Mouse (Mus musculus) spleen, postnatal 10 days (tissue): ENCODE measurements around the gene Gfy.
"Not testable (repeated sequence)": the region's sequence is repeated elsewhere in the genome, so short reads cannot be mapped to it uniquely, and the experiment has no call there.

Experiments used
- DNase-seq, 2 experiments: peaks; one replicate each; pipeline ENCODE4 v3.0.0; 2021 to 2022; ENCODE audit warnings: low spot score in 2 of 2

Gfy gene

DNA sequence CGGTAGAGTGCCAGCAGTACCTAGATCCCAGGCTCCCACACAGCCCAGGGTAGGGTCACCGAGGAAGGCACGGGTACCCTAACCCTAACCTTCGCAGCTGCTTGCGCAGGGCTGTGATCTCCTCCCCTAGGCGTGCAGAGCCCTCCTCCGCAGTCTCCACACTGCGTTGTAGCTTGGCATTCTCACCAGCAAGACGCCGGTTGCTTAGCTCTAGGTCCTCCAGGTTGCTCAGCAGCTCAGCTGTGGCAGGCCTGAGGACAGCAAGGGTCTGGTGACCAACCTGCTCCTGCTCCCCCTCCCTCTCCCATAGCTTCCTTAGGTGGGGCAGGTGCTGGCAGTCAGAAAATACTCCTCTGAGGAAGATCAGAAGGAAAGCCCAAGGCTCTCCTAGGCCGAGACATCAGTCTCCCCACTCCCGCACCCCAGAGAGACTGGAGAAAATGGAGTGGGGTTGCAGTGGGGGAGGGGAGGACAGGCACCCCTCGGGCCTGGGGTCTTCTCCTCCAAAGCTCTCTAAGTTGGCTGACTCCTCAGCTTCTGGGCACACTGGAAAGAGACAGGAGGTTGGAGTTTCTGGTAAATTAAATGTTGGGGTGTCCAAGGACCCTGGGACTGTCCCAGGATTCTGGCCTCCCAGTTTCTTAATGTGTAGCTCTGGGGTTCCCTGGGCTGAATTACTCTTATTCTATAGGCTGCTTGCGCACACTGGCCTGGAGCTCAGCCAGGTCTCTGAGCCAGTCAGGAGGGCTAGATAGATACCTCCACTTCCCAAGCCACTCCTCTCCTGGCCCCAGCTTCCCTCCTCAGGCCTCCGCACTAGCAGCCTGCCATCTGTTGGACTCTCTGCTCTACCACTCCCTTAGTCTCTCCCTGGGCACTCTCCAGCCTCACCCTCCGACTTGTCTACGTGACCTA is 14.8 kb upstream of the Gfy start:
- DNase-seq = no peak

GRCm38 (mm10) chr7:45193406-45193805 is 14.0 kb upstream of the Gfy start:
- DNase-seq = no peak

- DNase-seq = no peak
Observed at GRCm38 (mm10) chr7:45192585-45193310, 13.4 kb upstream of the Gfy start.

GRCm38 (mm10) chr7:45191803-45192363 is 12.5 kb upstream of the Gfy start:
- no peak for DNase-seq

DNA sequence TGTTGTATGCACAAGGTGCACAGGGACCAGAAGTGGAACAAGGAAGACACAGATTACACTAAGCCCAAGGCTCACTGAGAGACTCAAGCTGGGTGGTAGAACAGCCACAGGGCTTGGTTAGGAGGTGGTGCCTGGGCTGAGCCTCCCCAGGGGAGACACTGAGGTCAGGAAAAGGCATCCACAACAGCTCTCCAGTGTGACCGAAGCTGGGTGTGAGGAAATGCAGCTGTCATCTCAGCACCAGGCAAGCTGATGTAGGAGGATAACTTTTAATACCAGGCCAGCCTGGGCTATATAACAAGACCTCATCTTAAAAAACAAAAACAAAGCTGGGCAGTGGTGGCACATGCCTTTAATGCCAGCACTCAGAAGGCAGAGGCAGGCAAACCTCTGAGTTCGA is 11.8 kb upstream of the Gfy start:
- DNase-seq = no peak

- DNase-seq = no peak
Observed at GRCm38 (mm10) chr7:45190186-45190585, 10.8 kb upstream of the Gfy start.

- DNase-seq = no peak
Observed at GRCm38 (mm10) chr7:45189600-45189999, 10.2 kb upstream of the Gfy start.

DNA sequence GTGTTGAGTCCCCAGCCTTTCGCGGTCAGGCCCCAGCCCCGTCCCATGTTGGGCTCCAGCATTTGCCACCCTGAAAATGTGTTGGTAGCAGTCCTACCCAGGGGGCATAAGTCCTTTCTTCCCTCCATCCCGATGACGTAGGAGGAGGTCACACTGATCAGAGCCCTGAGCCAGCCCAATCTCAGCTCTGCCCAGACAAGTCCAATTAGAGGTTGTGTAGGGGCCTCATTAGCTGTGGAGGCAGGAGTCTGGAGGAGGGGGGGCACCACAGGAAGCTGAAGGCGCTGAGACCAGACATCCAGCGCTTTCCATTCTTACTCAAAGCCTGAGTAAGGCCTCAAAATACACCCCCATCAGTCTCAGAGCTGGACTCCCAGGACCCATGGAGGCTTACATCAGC is 6.6 kb upstream of the Gfy start:
- DNase-seq = no peak

DNA sequence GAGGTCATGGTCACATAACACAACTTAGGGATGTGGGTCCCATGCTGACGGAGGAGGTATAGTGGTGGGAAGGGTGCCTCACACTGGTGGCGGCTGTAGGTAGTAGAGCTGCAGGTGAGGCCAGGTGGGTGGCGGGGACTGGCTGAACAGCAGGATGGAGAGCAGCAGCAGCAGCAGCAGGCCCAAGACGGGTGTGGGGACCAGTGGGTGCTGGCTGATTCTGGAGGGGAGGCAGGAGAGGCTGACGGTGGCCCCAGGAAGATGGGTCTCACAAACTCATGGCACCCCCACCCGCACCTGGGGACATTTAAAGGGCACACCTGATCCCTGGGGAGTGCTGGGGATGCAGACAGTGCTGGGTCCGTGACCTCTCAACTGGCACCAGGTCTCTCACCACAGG is 4.3 kb upstream of the Gfy start:
- DNase-seq = no peak

DNA sequence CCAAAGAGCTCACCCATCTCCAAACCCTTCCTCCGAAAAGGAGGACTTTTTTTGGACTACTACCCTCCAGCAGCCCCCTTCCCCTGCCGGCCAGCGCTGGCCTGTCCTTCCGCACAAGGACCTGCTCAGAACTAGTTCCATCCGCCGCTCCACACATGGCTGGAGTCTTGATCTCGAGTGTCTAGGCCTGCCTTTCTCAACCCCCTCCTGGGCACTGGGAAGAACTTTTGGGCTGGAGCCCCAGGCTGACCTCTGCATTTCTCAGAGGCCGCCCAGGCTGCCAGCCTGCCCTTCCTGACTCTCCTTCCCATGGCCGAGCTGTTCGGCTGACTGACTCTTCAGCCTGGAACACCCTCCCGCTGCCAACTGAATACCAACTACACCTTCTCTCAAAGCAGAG is 3.2 kb upstream of the Gfy start:
- no peak for DNase-seq

DNA sequence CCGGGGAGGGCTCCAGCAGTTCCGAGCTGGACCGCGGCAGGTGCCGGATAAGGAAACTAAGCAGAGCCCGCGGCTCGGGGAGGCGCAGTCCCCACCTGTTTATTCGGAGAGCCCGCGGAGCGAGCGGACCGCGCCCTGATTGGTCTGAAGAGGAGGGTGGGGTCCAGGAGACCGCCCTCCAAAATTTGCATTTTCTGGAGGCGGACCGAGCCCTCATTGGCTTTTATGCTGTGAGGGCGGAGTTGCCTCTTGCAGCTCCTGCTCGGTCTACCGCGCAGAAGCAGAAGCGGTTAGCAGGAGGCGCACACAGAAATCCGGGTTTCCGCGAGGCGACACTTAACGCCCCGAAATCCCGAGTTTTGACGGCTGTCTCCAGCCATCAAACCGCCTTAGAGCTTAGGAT is 2.8 kb upstream of the Gfy start:
- peak; percentile 65 to 90 for DNase-seq

DNA sequence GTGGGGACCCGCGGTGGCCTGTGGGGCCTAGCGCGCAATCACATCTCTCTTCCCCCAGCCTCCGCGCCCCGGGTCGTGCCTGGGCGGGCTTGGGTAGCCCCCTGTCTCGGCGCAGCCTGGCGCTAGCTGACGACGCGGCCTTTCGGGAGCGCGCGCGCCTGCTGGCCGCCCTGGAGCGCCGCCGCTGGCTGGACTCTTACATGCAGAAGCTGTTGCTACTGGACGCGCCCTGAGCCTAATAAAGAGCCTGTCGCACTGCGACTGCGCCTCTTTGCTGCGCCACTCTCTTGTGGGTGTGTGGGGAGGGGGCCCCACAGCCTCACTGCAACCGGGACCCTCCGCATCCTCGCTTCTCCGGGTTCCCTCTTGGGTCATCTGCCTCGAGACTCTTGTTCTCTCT is 2.2 kb upstream of the Gfy start:
- DNase-seq = peak in 1 of 2 experiments; percentile 54

DNA sequence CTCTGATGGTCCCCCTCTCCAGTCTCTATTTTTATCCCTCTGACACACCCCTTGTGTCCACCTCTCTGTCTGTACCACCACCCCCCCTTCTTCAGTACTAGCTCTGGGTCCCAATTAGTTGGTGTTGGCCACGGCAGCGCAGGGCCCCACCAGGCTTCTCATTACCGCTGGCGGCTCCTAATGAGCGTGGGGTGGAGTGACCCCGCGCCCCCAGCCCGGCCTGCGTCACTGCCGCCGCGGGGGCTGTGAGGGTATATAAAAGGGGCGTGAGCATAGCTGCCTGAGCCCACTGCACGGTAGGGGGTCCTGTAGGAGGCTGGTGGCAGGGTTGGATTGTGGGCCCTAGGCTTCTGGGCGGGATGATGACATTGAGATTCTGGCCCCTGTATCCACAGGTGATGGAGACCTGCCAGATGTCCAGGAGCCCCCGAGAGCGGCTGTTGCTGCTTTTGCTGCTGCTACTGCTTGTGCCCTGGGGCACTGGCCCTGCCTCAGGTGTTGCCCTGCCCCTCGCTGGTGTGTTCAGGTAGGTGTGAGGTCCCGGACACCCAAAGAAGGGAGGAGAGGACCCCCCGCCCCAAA is 1.6 kb upstream of the Gfy start, which contains the start of gene Pth2:
Gene Pth2, plus strand, starts transcription at position 100 of the 582 bp plus-strand sequence.
- DNase-seq = no peak

GRCm38 (mm10) chr7:45178550-45178949 is 819 bp downstream of the Gfy start:
- DNase-seq = peak in 1 of 2 experiments; percentile 48

GRCm38 (mm10) chr7:45176356-45176755 is 3.0 kb downstream of the Gfy start:
- DNase-seq = no peak

- no peak for DNase-seq
Observed at GRCm38 (mm10) chr7:45175929-45176328, 3.4 kb downstream of the Gfy start.

- DNase-seq = no peak
Observed at GRCm38 (mm10) chr7:45175398-45175797, 4.0 kb downstream of the Gfy start.

DNA sequence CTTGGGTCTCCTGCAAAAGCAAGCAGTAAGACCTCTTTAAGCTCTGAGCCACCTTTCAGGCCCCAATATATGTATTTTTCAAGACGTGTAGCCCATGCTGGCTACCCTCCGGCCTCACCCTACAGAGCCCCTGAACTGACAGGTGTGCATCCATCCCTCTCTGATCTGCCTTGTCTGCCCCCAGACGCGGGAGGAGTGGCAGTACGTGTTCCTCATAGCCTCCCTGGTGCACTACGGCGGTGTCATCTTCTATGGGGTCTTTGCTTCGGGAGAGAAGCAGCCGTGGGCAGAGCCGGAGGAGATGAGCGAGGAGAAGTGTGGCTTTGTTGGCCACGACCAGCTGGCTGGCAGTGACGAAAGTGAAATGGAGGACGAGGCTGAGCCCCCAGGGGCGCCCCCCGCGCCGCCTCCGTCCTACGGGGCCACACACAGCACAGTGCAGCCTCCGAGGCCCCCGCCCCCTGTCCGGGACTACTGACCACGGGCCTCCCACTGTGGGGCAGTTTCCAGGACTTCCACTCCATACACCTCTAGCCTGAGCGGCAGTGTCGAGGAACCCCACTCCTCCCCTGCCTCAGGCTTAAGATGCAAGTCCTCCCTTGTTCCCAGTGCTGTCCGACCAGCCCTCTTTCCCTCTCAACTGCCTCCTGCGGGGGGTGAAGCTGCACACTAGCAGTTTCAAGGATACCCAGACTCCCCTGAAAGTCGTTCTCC is 4.6 kb downstream of the Gfy start:
- DNase-seq = no peak

DNA sequence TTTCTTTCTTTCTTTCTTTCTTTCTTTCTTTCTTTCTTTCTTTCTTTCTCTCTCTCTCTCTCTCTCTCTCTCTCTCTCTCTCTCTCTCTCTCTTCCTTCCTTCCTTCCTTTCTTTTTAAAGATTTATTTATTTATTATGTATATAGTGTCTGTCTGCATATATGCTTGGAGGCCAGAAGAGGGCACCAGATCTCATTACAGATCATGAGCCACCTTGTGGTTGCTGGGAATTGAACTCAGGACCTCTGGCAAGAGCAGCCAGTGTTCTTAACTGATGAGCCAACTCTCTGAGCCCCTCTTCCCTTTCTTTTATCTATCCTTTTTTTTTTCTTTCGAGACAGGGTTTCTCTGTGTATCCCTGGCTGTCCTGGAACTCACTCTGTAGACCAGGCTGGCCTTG is 5.6 kb downstream of the Gfy start:
- not testable (repeated sequence) for DNase-seq

DNA sequence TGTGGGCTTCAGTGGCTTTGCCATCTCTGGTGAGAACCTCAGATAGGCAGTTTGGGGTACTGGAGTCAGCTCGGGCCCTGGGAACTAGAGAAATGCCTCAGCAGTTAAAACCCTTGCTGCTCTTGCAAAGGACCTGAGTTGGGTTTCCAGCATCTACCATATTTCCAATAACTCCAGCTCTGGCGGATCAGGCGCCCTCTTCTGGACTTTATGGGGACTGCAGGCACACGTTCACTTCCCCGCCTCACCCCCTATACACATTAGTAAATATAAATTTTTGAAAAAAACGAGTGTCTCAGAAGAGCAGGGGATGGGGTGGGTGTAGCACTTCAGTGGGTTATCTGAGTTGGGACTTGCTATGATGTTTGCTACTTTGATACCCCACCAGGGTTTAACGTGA is 6.4 kb downstream of the Gfy start:
- DNase-seq = peak; percentile 43 to 72

DNA sequence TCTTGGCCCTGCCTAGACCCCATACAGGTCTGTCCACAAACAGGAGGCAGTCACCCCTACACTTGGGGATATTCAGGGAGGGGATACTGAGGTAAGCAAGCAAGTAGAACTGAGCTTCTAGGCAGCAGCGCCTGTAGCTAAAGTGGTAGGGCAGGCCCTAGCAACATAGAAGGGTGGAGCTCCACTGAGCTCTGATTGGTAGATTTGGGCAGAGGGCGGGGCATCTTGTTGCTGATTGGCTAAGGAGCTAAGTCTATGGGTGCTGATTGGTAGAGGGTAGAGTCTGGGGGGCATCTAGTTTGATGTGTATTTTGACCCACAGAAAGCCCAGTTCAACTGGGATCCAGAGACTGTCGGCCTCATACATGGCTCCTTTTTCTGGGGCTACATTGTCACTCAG is 9.9 kb downstream of the Gfy start:
- DNase-seq = no peak

DNA sequence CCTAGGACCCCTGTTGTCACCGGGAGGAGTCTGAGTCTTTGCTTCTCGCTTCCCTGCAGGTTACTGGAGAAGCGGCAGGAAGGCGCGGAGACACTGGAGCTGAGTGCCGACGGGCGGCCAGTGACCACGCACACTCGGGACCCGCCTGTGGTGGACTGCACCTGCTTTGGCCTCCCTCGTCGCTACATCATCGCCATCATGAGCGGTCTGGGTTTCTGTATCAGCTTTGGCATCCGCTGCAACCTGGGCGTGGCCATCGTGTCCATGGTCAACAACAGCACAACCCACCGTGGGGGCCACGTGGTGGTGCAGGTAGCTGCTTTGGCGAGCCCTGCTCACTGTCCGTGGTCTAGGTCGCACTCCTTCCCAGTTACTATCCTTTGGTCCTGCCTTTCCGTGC is 10.7 kb downstream of the Gfy start:
- no peak for DNase-seq
